Mouse (Mus musculus) hindbrain, embryonic 15.5 days (tissue): ENCODE data around the gene Gm38119. TPM values are rescaled to one million over a fixed set of nuclear protein-coding genes. Genes with fewer than 3 reads are reported as not detected.
"Not testable (repeated sequence)": the region's sequence is repeated elsewhere in the genome, so short reads cannot be mapped to it uniquely, and the experiment has no call there.

ENCODE experiments used
- ATAC-seq: fragments of 200-750 bp; cut with Nextera tagmentation; 2 replicates; pipeline ENCODE4 v1.8.0; 2017; ENCODE audit warnings: low read depth, moderate number of reproducible peaks, moderate TSS enrichment; ENCODE audit not compliant: low FRiP score
- H3K27ac ChIP-seq: fragments of 300-500 bp; sonication (generic); replicated peaks from 2 replicates; pipeline ENCODE4 v1.5.1; 2015; ENCODE audit warnings: mild to moderate bottlenecking, inconsistent platforms
- H3K27me3 ChIP-seq: fragments of 300-500 bp; sonication (generic); 2 replicates; pipeline ENCODE4 v1.6.1; 2015; ENCODE audit warnings: control low read depth, inconsistent platforms
- H3K36me3 ChIP-seq: fragments of 300-500 bp; sonication (generic); 2 replicates; pipeline ENCODE4 v1.6.1; 2015; ENCODE audit warnings: control low read depth, inconsistent platforms
- H3K4me1 ChIP-seq: fragments of 300-500 bp; sonication (generic); replicated peaks from 2 replicates; pipeline ENCODE4 v1.6.1; 2015; ENCODE audit warnings: control low read depth, inconsistent platforms
- H3K4me2 ChIP-seq: fragments of 300-500 bp; sonication (generic); 2 replicates; pipeline ENCODE4 v1.6.1; 2015; ENCODE audit warnings: moderate library complexity, mild to moderate bottlenecking, inconsistent platforms
- H3K4me3 ChIP-seq: fragments of 300-500 bp; sonication (generic); 2 replicates; pipeline ENCODE4 v1.5.1; 2015; ENCODE audit warnings: mild to moderate bottlenecking, inconsistent platforms
- H3K9ac ChIP-seq: fragments of 300-500 bp; sonication (generic); 2 replicates; pipeline ENCODE4 v1.6.1; 2015; ENCODE audit warnings: inconsistent platforms
- H3K9me3 ChIP-seq: fragments of 300-500 bp; sonication (generic); 2 replicates; pipeline ENCODE4 v1.6.1; 2016; ENCODE audit warnings: control low read depth, inconsistent platforms
- WGBS: fragments of 180-500 bp; shearing (Covaris S2); methylation state at CpG from one replicate; pipeline ENCODE4 v1.1.7; 2015; 5-methylcytosine and 5-hydroxymethylcytosine counted together
- polyA plus RNA-seq: library from polyadenylated mRNA; unstranded; fragments of >200 nt; fragmentation: Nextera tagmentation; extraction: Ambion mirVana; gene quantifications from 2 replicates; pipeline ENCODE4 v1.2.1, GENCODE M21; 2015

The Gm38119 gene
- polyA plus RNA-seq: not detected in 2 replicates

- Histone ChIP-seq H3K36me3 (no peaks in the 10 kb centered on the region), H3K9ac (no peak within 1 kb of the TSS), H3K9me3 (no peaks in the 10 kb centered on the region), H3K4me2 (no peak within 1 kb of the TSS), H3K4me1 (no peaks in the 10 kb centered on the region), H3K27me3 (no peaks in the 10 kb centered on the region), H3K27ac (no peak within 1 kb of the TSS), H3K4me3 (no peak within 1 kb of the TSS)
- ATAC-seq: no peak
- WGBS: 79% methylated on average over 1 of the region's 1 CpGs
Observed at GRCm38 (mm10) chr3:92738996-92739395, at the start of gene Gm38119. Gene Gm38119, minus strand, starts transcription at chr3:92739096.

- H3K36me3 ChIP-seq: no peaks in the 10 kb centered on the region
- H3K27ac ChIP-seq: no peak within 1 kb of the TSS
- no peaks in the 10 kb centered on the region for H3K9me3 ChIP-seq
- no peak within 1 kb of the TSS for H3K4me3 ChIP-seq
- no peak for ATAC-seq
- WGBS: 83% methylated on average over 1 of the region's 1 CpGs
- H3K4me2 ChIP-seq: no peak within 1 kb of the TSS
- H3K27me3 ChIP-seq: no peaks in the 10 kb centered on the region
- no peaks in the 10 kb centered on the region for H3K4me1 ChIP-seq
- H3K9ac ChIP-seq: no peak within 1 kb of the TSS
Observed at GRCm38 (mm10) chr3:92778799-92779198, 39.9 kb upstream of the Gm38119 start, which contains the start of gene Lce1i. Gene Lce1i, minus strand, starts transcription at chr3:92778899.

GRCm38 (mm10) chr3:92771573-92771972, 32.7 kb upstream of the Gm38119 start:
- no peak overlapping the region for H3K27ac ChIP-seq
- no peak overlapping the region for H3K4me3 ChIP-seq
- H3K9ac ChIP-seq: no peak overlapping the region
- no peaks in the 10 kb centered on the region for H3K9me3 ChIP-seq
- 17% methylated on average over 3 of the region's 3 CpGs for WGBS
- H3K4me2 ChIP-seq: no peak overlapping the region
- no peaks in the 10 kb centered on the region for H3K36me3 ChIP-seq
- H3K4me1 ChIP-seq: no peaks in the 10 kb centered on the region
- ATAC-seq: no peak
- H3K27me3 ChIP-seq: no peaks in the 10 kb centered on the region

- Histone ChIP-seq H3K36me3 (no peaks in the 10 kb centered on the region), H3K27ac (no peak within 1 kb of the TSS), H3K4me3 (no peak within 1 kb of the TSS), H3K4me2 (no peak within 1 kb of the TSS), H3K27me3 (no peaks in the 10 kb centered on the region), H3K4me1 (no peaks in the 10 kb centered on the region), H3K9ac (no peak within 1 kb of the TSS), H3K9me3 (no peaks in the 10 kb centered on the region)
- no peak for ATAC-seq
- whole genome bisulfite sequencing: 90% methylated on average over 1 of the region's 1 CpGs
Observed at GRCm38 (mm10) chr3:92764965-92765364, 26.1 kb upstream of the Gm38119 start, which contains the start of gene Lce1h. Gene Lce1h, minus strand, starts transcription at chr3:92765065.

- no peaks in the 10 kb centered on the region for H3K9me3 ChIP-seq
- ATAC-seq: no peak
- no peak overlapping the region for H3K9ac ChIP-seq
- H3K4me1 ChIP-seq: no peaks in the 10 kb centered on the region
- H3K4me2 ChIP-seq: no peak overlapping the region
- H3K27ac ChIP-seq: no peak overlapping the region
- no peaks in the 10 kb centered on the region for H3K27me3 ChIP-seq
- H3K36me3 ChIP-seq: no peaks in the 10 kb centered on the region
- H3K4me3 ChIP-seq: no peak overlapping the region
- 47% methylated on average over 3 of the region's 3 CpGs for WGBS
Observed at GRCm38 (mm10) chr3:92753197-92753596, 14.3 kb upstream of the Gm38119 start.

- Histone ChIP-seq H3K27me3 (no peaks in the 10 kb centered on the region), H3K9me3 (no peaks in the 10 kb centered on the region), H3K4me1 (no peaks in the 10 kb centered on the region), H3K9ac (no peak within 1 kb of the TSS), H3K4me3 (no peak within 1 kb of the TSS), H3K4me2 (no peak within 1 kb of the TSS), H3K27ac (no peak within 1 kb of the TSS), H3K36me3 (no peaks in the 10 kb centered on the region)
- WGBS: 83% methylated on average over 1 of the region's 1 CpGs
- no peak for ATAC-seq
Observed at GRCm38 (mm10) chr3:92752238-92752637, 13.3 kb upstream of the Gm38119 start, which contains the start of gene Lce1g. Gene Lce1g, minus strand, starts transcription at chr3:92752338.

- no peak for ATAC-seq
- 92% methylated on average over 5 of the region's 5 CpGs for WGBS
Observed at GRCm38 (mm10) chr3:92722631-92723030, 16.3 kb downstream of the Gm38119 start.

GRCm38 (mm10) chr3:92720250-92720649, 18.6 kb downstream of the Gm38119 start, which contains the start of gene Lce1f:
Gene Lce1f, minus strand, starts transcription at chr3:92720350.
- Histone ChIP-seq H3K27ac (no peak within 1 kb of the TSS), H3K9me3 (no peaks in the 10 kb centered on the region), H3K9ac (no peak within 1 kb of the TSS), H3K27me3 (no peaks in the 10 kb centered on the region), H3K4me2 (no peak within 1 kb of the TSS), H3K4me3 (no peak within 1 kb of the TSS), H3K4me1 (no peaks in the 10 kb centered on the region), H3K36me3 (no peaks in the 10 kb centered on the region)
- ATAC-seq: no peak
- 83% methylated on average over 3 of the region's 3 CpGs for WGBS

More at GRCm38 (mm10) chr3:92722631-92723030, 16.3 kb downstream of the Gm38119 start:
- no peaks in the 10 kb centered on the region for H3K4me1 ChIP-seq
- no peak overlapping the region for H3K27ac ChIP-seq
- H3K27me3 ChIP-seq: no peaks in the 10 kb centered on the region
- no peaks in the 10 kb centered on the region for H3K9me3 ChIP-seq
- H3K9ac ChIP-seq: no peak overlapping the region
- no peak overlapping the region for H3K4me2 ChIP-seq
- no peak overlapping the region for H3K4me3 ChIP-seq
- H3K36me3 ChIP-seq: no peaks in the 10 kb centered on the region

GRCm38 (mm10) chr3:92715122-92715521, 23.8 kb downstream of the Gm38119 start:
- Histone ChIP-seq H3K9ac (no peak overlapping the region), H3K27me3 (no peaks in the 10 kb centered on the region), H3K4me1 (no peaks in the 10 kb centered on the region), H3K9me3 (no peaks in the 10 kb centered on the region), H3K4me2 (no peak overlapping the region), H3K36me3 (no peaks in the 10 kb centered on the region), H3K4me3 (no peak overlapping the region), H3K27ac (no peak overlapping the region)
- ATAC-seq: no peak

- Histone ChIP-seq H3K4me1 (no peaks in the 10 kb centered on the region), H3K36me3 (no peaks in the 10 kb centered on the region)
- WGBS: 95% methylated on average over 2 of the region's 2 CpGs
Observed at GRCm38 (mm10) chr3:92708974-92709373, 29.9 kb downstream of the Gm38119 start, which contains the start of gene Lce1e. Gene Lce1e, minus strand, starts transcription at chr3:92709074.

GRCm38 (mm10) chr3:92694613-92695012, 44.3 kb downstream of the Gm38119 start:
- Histone ChIP-seq H3K9me3 (no peaks in the 10 kb centered on the region), H3K4me1 (no peaks in the 10 kb centered on the region), H3K4me3 (no peak overlapping the region), H3K27me3 (no peaks in the 10 kb centered on the region), H3K9ac (no peak overlapping the region), H3K36me3 (no peaks in the 10 kb centered on the region), H3K27ac (no peak overlapping the region), H3K4me2 (no peak overlapping the region)
- 6% methylated on average over 1 of the region's 1 CpGs for WGBS
- no peak for ATAC-seq

More at GRCm38 (mm10) chr3:92708974-92709373, 29.9 kb downstream of the Gm38119 start, which contains the start of gene Lce1e:
- Histone ChIP-seq H3K9me3 (no peaks in the 10 kb centered on the region), H3K27me3 (no peaks in the 10 kb centered on the region), H3K27ac (no peak within 1 kb of the TSS), H3K4me2 (no peak within 1 kb of the TSS), H3K4me3 (no peak within 1 kb of the TSS), H3K9ac (no peak within 1 kb of the TSS)
- no peak for ATAC-seq

- no peak for ATAC-seq
- Histone ChIP-seq H3K27ac (no peak overlapping the region), H3K4me3 (no peak overlapping the region), H3K27me3 (no peaks in the 10 kb centered on the region), H3K36me3 (no peaks in the 10 kb centered on the region), H3K9ac (no peak overlapping the region), H3K4me2 (no peak overlapping the region), H3K9me3 (no peaks in the 10 kb centered on the region), H3K4me1 (no peaks in the 10 kb centered on the region)
Observed at GRCm38 (mm10) chr3:92691688-92692087, 47.2 kb downstream of the Gm38119 start.

- not testable (repeated sequence) for H3K27ac ChIP-seq, H3K9me3 ChIP-seq, H3K9ac ChIP-seq, H3K27me3 ChIP-seq, H3K36me3 ChIP-seq, H3K4me1 ChIP-seq, H3K4me3 ChIP-seq, ATAC-seq, H3K4me2 ChIP-seq
- 93% methylated on average over 16 of the region's 16 CpGs for WGBS
Observed at GRCm38 (mm10) chr3:92689154-92689553, 49.7 kb downstream of the Gm38119 start.
